Mouse (Mus musculus): ENCODE results near the gene Aox3. TPM values are rescaled to one million over a fixed set of nuclear protein-coding genes. Genes with fewer than 3 reads are reported as not detected.

Aox3 gene
- total and polyA plus RNA-seq, 3 experiments, result 0.08 to 0.43 (median 0.14) TPM

DNA sequence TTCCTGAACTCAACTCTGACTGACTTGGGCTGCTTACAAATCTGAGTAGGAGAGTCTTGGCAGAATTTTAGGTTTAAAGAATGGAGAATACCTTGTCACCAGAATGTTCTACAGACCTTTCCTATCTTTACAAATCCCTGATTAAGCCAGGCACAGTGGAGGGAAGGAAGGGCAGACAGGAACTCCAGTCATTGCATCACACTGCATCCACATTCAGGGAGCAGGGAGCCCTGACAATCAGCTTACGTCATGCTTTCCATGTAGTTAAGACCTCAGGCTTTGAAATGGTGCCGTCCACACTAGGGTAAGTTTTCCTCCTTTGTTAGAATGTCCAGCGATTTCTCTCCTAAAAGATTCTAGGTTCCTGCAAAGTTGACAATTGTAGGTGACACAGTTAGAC is 21.7 kb upstream of the Aox3 start:
- Histone ChIP-seq H3K9me3 (replicated peaks; ENCODE audit: low read length) (no peaks in the 10 kb centered on the region), H3K27ac (ENCODE audit: insufficient read depth, low read depth) (no peak overlapping the region), H3K79me2 (replicated peaks; ENCODE audit: control insufficient read depth, extremely low read depth, insufficient read depth, poor library complexity, severe bottlenecking) (no peaks in the 10 kb centered on the region), H3K4me3 (replicated peaks in 1 of 3; ENCODE audit: low read depth in 2 of 3, low read length in 2 of 3, poor library complexity in 1 of 3) (no peak overlapping the region), H3K9ac (ENCODE audit: insufficient read depth, low read depth) (no peak overlapping the region), H3K4me2 (ENCODE audit: insufficient read depth, low read depth, poor library complexity, severe bottlenecking) (no peak overlapping the region), H3K36me3 (replicated peaks in 1 of 2; ENCODE audit: control insufficient read depth in 1 of 2, insufficient read depth in 1 of 2, low read length in 1 of 2) (no peaks in the 10 kb centered on the region), H3K4me1 (ENCODE audit: control insufficient read depth in 1 of 2, insufficient read depth in 2 of 2) (peaks cover 5 to 52% of the 10 kb centered on the region in 2 experiments), H3K27me3 (replicated peaks) (no peaks in the 10 kb centered on the region)
- TF ChIP-seq UBTF (IDR thresholded peaks at IDR 0.05; ENCODE audit: low read depth, low read length) (no peak), GABPA (IDR thresholded peaks at IDR 0.05; ENCODE audit: insufficient replicate concordance, low read depth, low read length) (no peak), ZNF384 (IDR thresholded peaks at IDR 0.05; ENCODE audit: low read depth, low read length) (no peak), MXI1 (IDR thresholded peaks at IDR 0.05; ENCODE audit: low read depth, low read length) (no peak), MAZ (IDR thresholded peaks at IDR 0.05; ENCODE audit: low read depth, low read length) (no peak), NELFE (IDR thresholded peaks at IDR 0.05; ENCODE audit: low read depth, low read length) (no peak), RCOR1 (conservative IDR thresholded peaks at IDR 0.05; ENCODE audit: low read depth, low read length) (no peak), JUN (IDR thresholded peaks at IDR 0.05; ENCODE audit: insufficient read depth, low read depth, low read length) (no peak), USF1 (IDR thresholded peaks at IDR 0.05; ENCODE audit: low read depth, low read length) (no peak), MEF2A (IDR thresholded peaks at IDR 0.05; ENCODE audit: borderline replicate concordance, low read depth, low read length) (no peak)
- no peak for DNase-seq (ENCODE audit: extremely low read depth)
- dilution Hi-C loops (cut with MboI; ENCODE audit: extremely low pct_ligation_motif_present, extremely low pct_unique_long_range_greater_than_20kb, low sequenced_read_pairs), result no loop called here
- in situ Hi-C loops (cut with MboI; ENCODE audit: low pct_ligation_motif_present, low pct_unique_long_range_greater_than_20kb, low sequenced_read_pairs), result no loop called here

GRCm38 (mm10) chr1:58091992-58092560 is 20.9 kb upstream of the Aox3 start:
- in situ Hi-C loops (cut with MboI; ENCODE audit: low pct_ligation_motif_present, low pct_unique_long_range_greater_than_20kb, low sequenced_read_pairs) (no loop called here), dilution Hi-C loops (cut with MboI; ENCODE audit: extremely low pct_ligation_motif_present, extremely low pct_unique_long_range_greater_than_20kb, low sequenced_read_pairs) (no loop called here)
- no peak overlapping the region for H3K27ac ChIP-seq (ENCODE audit: insufficient read depth, low read depth)
- H3K4me3 ChIP-seq (replicated peaks in 1 of 3; ENCODE audit: low read depth in 2 of 3, low read length in 2 of 3, poor library complexity in 1 of 3), result no peak overlapping the region
- no peaks in the 10 kb centered on the region for H3K27me3 ChIP-seq (replicated peaks)
- H3K79me2 ChIP-seq (replicated peaks; ENCODE audit: control insufficient read depth, extremely low read depth, insufficient read depth, poor library complexity, severe bottlenecking), result no peaks in the 10 kb centered on the region
- no peaks in the 10 kb centered on the region for H3K9me3 ChIP-seq (replicated peaks; ENCODE audit: low read length)
- H3K9ac ChIP-seq (ENCODE audit: insufficient read depth, low read depth), result no peak overlapping the region
- no peak overlapping the region for H3K4me2 ChIP-seq (ENCODE audit: insufficient read depth, low read depth, poor library complexity, severe bottlenecking)
- no peaks in the 10 kb centered on the region for H3K36me3 ChIP-seq (replicated peaks in 1 of 2; ENCODE audit: control insufficient read depth in 1 of 2, insufficient read depth in 1 of 2, low read length in 1 of 2)
- DNase-seq (ENCODE audit: extremely low read depth), result peak; percentile 66
- H3K4me1 ChIP-seq (ENCODE audit: control insufficient read depth in 1 of 2, insufficient read depth in 2 of 2), result peaks cover 5 to 49% of the 10 kb centered on the region in 2 experiments
- TF ChIP-seq EP300 (IDR thresholded peaks at IDR 0.05; ENCODE audit: low read length) (0 out of 2 replicates have a peak, but pooled peaks have one; percentile 20), BHLHE40 (IDR thresholded peaks at IDR 0.05; ENCODE audit: low read depth, low read length) (peak; percentile 48), TBP (conservative IDR thresholded peaks at IDR 0.05; ENCODE audit: low read depth, low read length) (no peak), ETS1 (conservative IDR thresholded peaks at IDR 0.05; ENCODE audit: low read depth, low read length) (peak; percentile 67), MXI1 (IDR thresholded peaks at IDR 0.05; ENCODE audit: low read depth, low read length) (no peak), MEF2A (IDR thresholded peaks at IDR 0.05; ENCODE audit: borderline replicate concordance, low read depth, low read length) (peak; percentile 45; the same call in 1 of the 2 replicates)

Data from CH12.LX (cell line).